Mouse (Mus musculus) spleen, embryonic (tissue): Measurements from ENCODE around the gene Hypk.
"Not testable (repeated sequence)": the region's sequence is repeated elsewhere in the genome, so short reads cannot be mapped to it uniquely, and the experiment has no call there.

Experiments
- CTCF ChIA-PET: fragments of 350-600 bp; sonication (Branson Sonifier 250); formaldehyde crosslinking; loops from one replicate; lab custom pipeline; 2022; lab: Charles Lee

Gene Hypk

DNA sequence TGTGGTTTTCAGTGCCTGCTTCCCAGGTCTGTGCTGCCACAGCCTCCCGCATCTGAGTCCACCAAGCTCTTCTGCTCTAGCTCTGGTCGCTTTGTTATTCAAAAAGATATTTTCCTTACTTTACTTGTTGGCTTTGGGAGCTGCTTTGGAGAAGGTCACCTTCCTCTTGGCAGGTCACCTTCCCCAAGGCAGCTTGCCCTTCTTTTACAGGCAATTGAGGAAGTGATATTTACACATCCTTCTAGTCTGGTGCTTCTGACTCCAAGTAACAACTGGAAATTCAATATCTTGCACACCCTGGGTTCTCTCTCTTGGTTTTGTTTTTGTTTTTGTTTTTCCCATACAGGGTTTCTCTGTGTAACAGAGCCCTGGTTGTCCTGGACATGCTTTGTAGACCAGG, 31.3 kb downstream of the Hypk start:
- CTCF ChIA-PET, result not testable (repeated sequence)

- CTCF ChIA-PET, result not testable (repeated sequence)
Measured at GRCm38 (mm10) chr2:121501550-121501949, 48.5 kb downstream of the Hypk start.

- CTCF ChIA-PET, result not testable (repeated sequence)
Measured at GRCm38 (mm10) chr2:121505942-121506882, 53.1 kb downstream of the Hypk start, which contains the start of the genes Mfap1a and Wdr76. Mfap1a (minus strand) TSS chr2:121506665. Wdr76 (plus strand) TSS chr2:121506723.

GRCm38 (mm10) chr2:121507173-121507950, 54.3 kb downstream of the Hypk start:
- CTCF ChIA-PET, result no interaction called here

DNA sequence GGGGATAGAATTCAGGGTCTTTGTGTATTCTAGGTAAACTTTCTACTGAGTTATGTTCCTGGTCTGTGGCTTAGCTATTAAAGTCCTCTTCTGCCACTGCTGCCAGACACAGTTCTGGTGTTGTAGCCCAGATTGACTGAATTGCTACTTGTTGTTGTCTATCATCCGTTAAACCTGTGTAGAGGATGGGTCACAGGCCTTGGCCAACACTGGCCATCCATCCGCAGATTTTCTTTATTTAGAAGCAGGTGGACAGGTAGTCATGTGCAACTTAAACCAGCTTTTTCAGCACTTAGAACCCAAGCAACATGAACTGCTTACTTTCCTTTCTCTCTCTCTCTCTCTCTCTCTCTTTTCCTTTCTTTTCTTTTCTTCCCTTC, 54.9 kb downstream of the Hypk start:
- CTCF ChIA-PET, result no interaction called here
